In genomic region chr1:157039016-157039835, GRCm38 (mm10) we compare ENCODE assay signal across 8 mouse cellular contexts.
DNase-seq lines count a peak whose midpoint lies in the region; ATAC-seq and TF ChIP-seq lines count a peak whose summit lies in the region.

No protein-coding gene starts in this region.

- TF ChIP-seq POLR2A in brain, embryonic 14.5 days (IDR thresholded peaks at IDR 0.05; ENCODE audit: borderline replicate concordance, extremely low read depth, insufficient read depth, insufficient read length, poor library complexity, severe bottlenecking): no peak

- peak; percentile 70 for ATAC-seq in kidney, embryonic 14.5 days (ENCODE audit: low FRiP score, low TSS enrichment)
- ATAC-seq in hindbrain, embryonic 12.5 days (ENCODE audit: low FRiP score): peak; percentile 94
- peak; percentile 91 for ATAC-seq in midbrain, embryonic 14.5 days (ENCODE audit: low FRiP score, low TSS enrichment)
- ATAC-seq in stomach, postnatal 0 days (ENCODE audit: low FRiP score, low TSS enrichment): 0 out of 2 replicates have a peak, but pooled peaks have one; percentile 38

- H3K4me2 ChIP-seq in kidney, embryonic 14.5 days (replicated peaks; ENCODE audit: low read depth, low read length): peak overlapping the region; percentile 27; the same call in 1 of the 2 replicates
- H3K4me2 ChIP-seq in hindbrain, embryonic 12.5 days (replicated peaks): peak overlapping the region; percentile 40
- H3K4me2 ChIP-seq in midbrain, embryonic 14.5 days (ENCODE audit: low read length): peak overlapping the region; percentile 30
- peak overlapping the region; percentile 41 for H3K4me2 ChIP-seq in stomach, postnatal 0 days (replicated peaks; ENCODE audit: low read depth)

- no peak for DNase-seq in kidney, postnatal 25 days
- peak; percentile 97 for DNase-seq in brain, embryonic 14.5 days (ENCODE audit: low read depth)
- DNase-seq in forebrain, embryonic 10.5 days (ENCODE audit: extremely low spot score, low spot score): no peak
- DNase-seq in liver: peak; percentile 80
- peak; percentile 86 for DNase-seq in midbrain, embryonic 14.5 days
- DNase-seq in stomach, postnatal 0 days (ENCODE audit: low spot score): no peak

- no peaks in the 10 kb centered on the region for H3K27me3 ChIP-seq in kidney, embryonic 14.5 days (ENCODE audit: control insufficient read depth, insufficient read depth, low read length)
- peaks cover 14% of the 10 kb centered on the region for H3K27me3 ChIP-seq in forebrain, embryonic 10.5 days (ENCODE audit: poor library complexity, severe bottlenecking)
- no peaks in the 10 kb centered on the region for H3K27me3 ChIP-seq in hindbrain, embryonic 12.5 days
- no peaks in the 10 kb centered on the region for H3K27me3 ChIP-seq in midbrain, embryonic 14.5 days (ENCODE audit: control insufficient read depth, insufficient read depth, low read length)
- H3K27me3 ChIP-seq in stomach, postnatal 0 days (ENCODE audit: control insufficient read depth, insufficient read depth, low read length): no peaks in the 10 kb centered on the region

- peak overlapping the region; percentile 37; the same call in 1 of the 2 replicates for H3K27ac ChIP-seq in kidney, embryonic 14.5 days (ENCODE audit: low read depth, low read length)
- peak overlapping the region; percentile 80 for H3K27ac ChIP-seq in forebrain, embryonic 10.5 days
- H3K27ac ChIP-seq in hindbrain, embryonic 12.5 days: peak overlapping the region; percentile 79
- H3K27ac ChIP-seq in midbrain, embryonic 14.5 days (replicated peaks; ENCODE audit: low read depth, low read length): peak overlapping the region; percentile 81
- peak overlapping the region; percentile 63 for H3K27ac ChIP-seq in stomach, postnatal 0 days (replicated peaks)

- H3K4me3 ChIP-seq in kidney, embryonic 14.5 days (ENCODE audit: low read length): no peak overlapping the region
- no peak overlapping the region for H3K4me3 ChIP-seq in forebrain, embryonic 10.5 days
- H3K4me3 ChIP-seq in hindbrain, embryonic 12.5 days: no peak overlapping the region
- no peak overlapping the region for H3K4me3 ChIP-seq in midbrain, embryonic 14.5 days (replicated peaks; ENCODE audit: low read depth, low read length)
- H3K4me3 ChIP-seq in stomach, postnatal 0 days (ENCODE audit: low read depth, low read length): peak overlapping the region; percentile 4; the same call in 1 of the 2 replicates

- H3K9ac ChIP-seq in kidney, embryonic 14.5 days (ENCODE audit: low read depth, low read length): 0 out of 2 replicates have a peak overlapping the region, but pooled peaks have one; percentile 20
- H3K9ac ChIP-seq in hindbrain, embryonic 12.5 days: no peak overlapping the region; the same call in 1 of the 2 replicates
- no peak overlapping the region for H3K9ac ChIP-seq in midbrain, embryonic 14.5 days (replicated peaks; ENCODE audit: low read length)
- H3K9ac ChIP-seq in stomach, postnatal 0 days (ENCODE audit: low read length): no peak overlapping the region; the same call in 1 of the 2 replicates

- H3K9me3 ChIP-seq in kidney, embryonic 14.5 days (ENCODE audit: control insufficient read depth, low read length): no peaks in the 10 kb centered on the region
- no peaks in the 10 kb centered on the region for H3K9me3 ChIP-seq in forebrain, embryonic 10.5 days
- no peaks in the 10 kb centered on the region for H3K9me3 ChIP-seq in hindbrain, embryonic 12.5 days (replicated peaks)
- H3K9me3 ChIP-seq in midbrain, embryonic 14.5 days (ENCODE audit: control insufficient read depth, low read length): no peaks in the 10 kb centered on the region
- no peaks in the 10 kb centered on the region for H3K9me3 ChIP-seq in stomach, postnatal 0 days (ENCODE audit: control insufficient read depth, low read length)

- TF ChIP-seq CTCF in brain, embryonic 14.5 days (IDR thresholded peaks at IDR 0.05; ENCODE audit: borderline replicate concordance, extremely low read depth, insufficient read depth, insufficient read length): no peak
- TF ChIP-seq CTCF in stomach, postnatal 0 days (IDR thresholded peaks at IDR 0.05; ENCODE audit: low read depth): no peak

- H3K4me1 ChIP-seq in kidney, embryonic 14.5 days (ENCODE audit: control insufficient read depth, insufficient read depth, low read length): peaks cover 12% of the 10 kb centered on the region
- H3K4me1 ChIP-seq in forebrain, embryonic 10.5 days: peaks cover 58% of the 10 kb centered on the region
- peaks cover 43% of the 10 kb centered on the region for H3K4me1 ChIP-seq in hindbrain, embryonic 12.5 days
- H3K4me1 ChIP-seq in midbrain, embryonic 14.5 days (ENCODE audit: control insufficient read depth, insufficient read depth, low read length): peaks cover 37% of the 10 kb centered on the region
- H3K4me1 ChIP-seq in stomach, postnatal 0 days (replicated peaks; ENCODE audit: control insufficient read depth, insufficient read depth): no peaks in the 10 kb centered on the region

- 18% methylated on average over 14 of the region's 14 CpGs for WGBS in kidney, embryonic 14.5 days
- WGBS in forebrain, embryonic 10.5 days: 29% methylated on average over 14 of the region's 14 CpGs
- 7% methylated on average over 14 of the region's 14 CpGs for WGBS in hindbrain, embryonic 12.5 days
- WGBS in midbrain, embryonic 14.5 days: 8% methylated on average over 14 of the region's 14 CpGs
- 11% methylated on average over 12 of the region's 14 CpGs for WGBS in stomach, postnatal 0 days

- no peaks in the 10 kb centered on the region for H3K36me3 ChIP-seq in kidney, embryonic 14.5 days (ENCODE audit: control insufficient read depth, insufficient read depth, low read length)
- H3K36me3 ChIP-seq in forebrain, embryonic 10.5 days (replicated peaks): no peaks in the 10 kb centered on the region
- H3K36me3 ChIP-seq in hindbrain, embryonic 12.5 days: no peaks in the 10 kb centered on the region
- H3K36me3 ChIP-seq in midbrain, embryonic 14.5 days (ENCODE audit: control insufficient read depth, insufficient read depth, low read length): no peaks in the 10 kb centered on the region
- no peaks in the 10 kb centered on the region for H3K36me3 ChIP-seq in stomach, postnatal 0 days (ENCODE audit: control insufficient read depth, insufficient read depth, low read length)

- TF ChIP-seq EP300 in stomach, postnatal 0 days (optimal IDR thresholded peaks at IDR 0.05): no peak

Comparison
In these comparisons a context has a peak if more than half of its experiments do, and no peak if none do; other contexts are left out.
1. ATAC-seq: peak in every context shown above with its lines; median percentile 94 in hindbrain, embryonic 12.5 days; 91 in midbrain, embryonic 14.5 days; 70 in kidney, embryonic 14.5 days; 38 in stomach, postnatal 0 days.
2. DNase-seq: peak in brain, embryonic 14.5 days (single experiment), liver (single experiment) and midbrain, embryonic 14.5 days (single experiment); none in kidney, postnatal 25 days (0 of 2), forebrain, embryonic 10.5 days (single experiment) and stomach, postnatal 0 days (single experiment).
3. Peak in every context shown above with its lines, with median percentiles within 50 percentile points of each other: H3K27ac ChIP-seq and H3K4me2 ChIP-seq.